Mouse (Mus musculus) retina, postnatal 7 days (tissue): ENCODE data around the gene Pbrm1.

Experiments
- DNase-seq: peaks from one replicate; pipeline ENCODE4 v3.0.0-alpha.2; 2012; ENCODE audit warnings: low read depth, low spot score

Gene Pbrm1

GRCm38 (mm10) chr14:31166827-31167226 lies 147.9 kb downstream of the Pbrm1 start:
- no peak for DNase-seq

- DNase-seq: no peak
Measured at GRCm38 (mm10) chr14:31168425-31168824, 149.5 kb downstream of the Pbrm1 start, which contains the start of gene Stab1. Stab1 (minus strand) TSS chr14:31168641.

- DNase-seq: no peak
Measured at GRCm38 (mm10) chr14:31169508-31169907, 150.6 kb downstream of the Pbrm1 start.

- no peak for DNase-seq
Measured at GRCm38 (mm10) chr14:31170963-31171362, 152.0 kb downstream of the Pbrm1 start.
